Mouse (Mus musculus) spleen, adult 2 months (tissue): ENCODE measurements around the gene Pdk3. TPM values are rescaled to one million over a fixed set of nuclear protein-coding genes. Genes with fewer than 3 reads are reported as not detected.

Source experiments
- DNase-seq, 2 experiments: peaks; one replicate each; pipeline versions ENCODE4 v3.0.0 to v3.0.0-alpha.2; 2012 to 2021; ENCODE audit warnings: low spot score in 2 of 2, low read depth in 1 of 2
- H3K27ac ChIP-seq: fragments of 200-500 bp; 2 replicates; pipeline ENCODE4 v1.5.1; 2012; ENCODE audit warnings: low read length, inconsistent platforms; ENCODE audit not compliant: insufficient read depth
- H3K27me3 ChIP-seq: fragments of 200-500 bp; 2 replicates; pipeline ENCODE4 v1.6.1; 2012; ENCODE audit warnings: mild to moderate bottlenecking, moderate library complexity, low read length, inconsistent platforms; ENCODE audit not compliant: control insufficient read depth, insufficient read depth
- H3K36me3 ChIP-seq: fragments of 200-500 bp; 2 replicates; pipeline ENCODE4 v1.6.1; 2012; ENCODE audit warnings: mild to moderate bottlenecking, low read length, inconsistent platforms; ENCODE audit not compliant: control insufficient read depth, insufficient read depth
- H3K4me1 ChIP-seq: fragments of 200-500 bp; 2 replicates; pipeline ENCODE4 v1.6.1; 2011; ENCODE audit warnings: inconsistent platforms; ENCODE audit not compliant: control insufficient read depth, insufficient read depth, insufficient read length
- H3K4me3 ChIP-seq: fragments of 200-500 bp; 2 replicates; pipeline ENCODE4 v1.5.1; 2011; ENCODE audit warnings: mild to moderate bottlenecking, inconsistent platforms; ENCODE audit not compliant: insufficient read depth, insufficient read length; ENCODE audit errors: extremely low read depth
- CTCF ChIP-seq: fragments of 200-500 bp; IDR thresholded peaks from 2 replicates; pipeline ENCODE4 v1.5.1; 2011; ENCODE audit warnings: mild to moderate bottlenecking, inconsistent platforms; ENCODE audit not compliant: insufficient read depth, insufficient read length, insufficient replicate concordance; ENCODE audit errors: extremely low read depth
- POLR2A ChIP-seq: fragments of 200-500 bp; IDR thresholded peaks from 2 replicates; pipeline ENCODE4 v1.6.1; 2011; ENCODE audit warnings: low read depth, low read length, inconsistent platforms
- WGBS: fragments of 180-500 bp; shearing (Covaris S2); methylation state at CpG from one replicate; pipeline ENCODE4 v1.1.7; 2018; 5-methylcytosine and 5-hydroxymethylcytosine counted together
- polyA plus RNA-seq: library from polyadenylated mRNA; depleted of rRNA; stranded (reverse); fragments of >200 nt; gene quantifications from 2 replicates; pipeline ENCODE4 v1.2.3, GENCODE M21; 2012; rRNA removed

The Pdk3 gene
- 7.3 and 10.4 TPM in 2 replicates for polyA plus RNA-seq

DNA sequence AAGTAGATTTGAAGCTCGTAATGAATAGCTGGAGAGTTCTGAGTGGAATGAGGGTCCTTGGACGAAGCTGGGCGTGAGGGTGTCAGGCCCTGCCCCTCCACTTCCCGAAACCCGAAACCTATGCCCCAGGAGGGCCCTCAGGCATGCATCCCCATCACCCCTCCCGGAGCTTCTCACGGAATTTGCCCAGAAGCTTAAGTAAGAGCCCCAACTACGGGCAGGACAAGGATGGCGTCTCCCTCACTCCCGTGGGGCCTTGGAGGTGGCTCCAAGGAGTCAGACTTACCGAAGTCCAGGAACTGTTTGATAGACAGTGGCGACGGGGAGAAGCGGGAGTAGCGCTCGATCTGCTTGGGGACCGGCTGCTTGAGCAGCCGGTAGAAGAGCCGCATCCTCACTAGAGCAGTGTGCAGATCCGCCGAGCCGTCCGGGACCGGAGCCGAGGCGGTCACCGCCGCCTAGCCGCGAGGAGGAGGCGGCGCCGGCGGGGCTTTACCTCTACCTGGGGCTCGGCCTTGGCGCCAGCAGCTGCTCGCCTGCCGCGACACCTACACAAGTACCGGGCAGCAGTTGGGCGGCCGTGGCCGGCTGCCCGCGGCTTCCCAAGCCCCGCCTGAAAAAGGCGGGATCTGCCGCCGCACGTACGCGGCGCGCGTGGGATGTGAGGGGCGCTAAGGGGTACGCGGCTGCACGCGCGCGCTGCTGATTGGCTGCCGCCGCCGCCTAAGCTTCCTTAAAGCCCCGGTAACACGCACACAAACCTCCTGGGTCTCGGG, at the start of gene Pdk3:
Gene Pdk3 (minus strand): TSS at position 641 of the 776 bp plus-strand sequence.
- Histone ChIP-seq H3K4me1 (no peaks in the 10 kb centered on the region; the same call in 1 of the 2 replicates), H3K27ac (peak within 1 kb of the TSS; percentile 74), H3K36me3 (no peaks in the 10 kb centered on the region), H3K4me3 (peak within 1 kb of the TSS; percentile 67), H3K27me3 (no peaks in the 10 kb centered on the region)
- TF ChIP-seq POLR2A, result no peak
- no peak for TF ChIP-seq CTCF
- 32% methylated on average over 64 of the region's 68 CpGs for WGBS
- peak; percentile 50 to 71 for DNase-seq

DNA sequence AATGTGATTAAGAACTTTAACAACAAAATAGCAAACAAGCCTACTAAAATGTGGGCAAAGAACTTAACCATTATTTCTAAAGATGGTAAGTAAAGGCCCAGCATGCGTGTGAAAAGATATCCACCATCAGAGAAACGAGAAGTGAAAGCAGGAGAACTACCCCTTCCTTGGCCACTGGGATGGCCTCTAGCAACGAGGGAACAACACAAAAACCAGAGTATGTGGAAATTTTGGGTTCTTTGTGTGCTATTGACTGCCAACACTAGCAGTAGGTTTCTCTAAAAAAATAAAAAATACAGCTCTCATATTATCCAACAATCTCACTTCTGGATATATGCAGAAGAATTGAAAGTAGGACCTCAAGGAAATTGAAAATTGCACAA, 45.6 kb upstream of the Pdk3 start:
- no peak overlapping the region for H3K4me3 ChIP-seq
- no peak for TF ChIP-seq CTCF
- no peak for TF ChIP-seq POLR2A
- 51% methylated on average over 3 of the region's 3 CpGs for WGBS
- H3K27ac ChIP-seq, result no peak overlapping the region
- no peak for DNase-seq
- H3K36me3 ChIP-seq, result no peaks in the 10 kb centered on the region
- H3K27me3 ChIP-seq, result no peaks in the 10 kb centered on the region
- no peaks in the 10 kb centered on the region for H3K4me1 ChIP-seq

DNA sequence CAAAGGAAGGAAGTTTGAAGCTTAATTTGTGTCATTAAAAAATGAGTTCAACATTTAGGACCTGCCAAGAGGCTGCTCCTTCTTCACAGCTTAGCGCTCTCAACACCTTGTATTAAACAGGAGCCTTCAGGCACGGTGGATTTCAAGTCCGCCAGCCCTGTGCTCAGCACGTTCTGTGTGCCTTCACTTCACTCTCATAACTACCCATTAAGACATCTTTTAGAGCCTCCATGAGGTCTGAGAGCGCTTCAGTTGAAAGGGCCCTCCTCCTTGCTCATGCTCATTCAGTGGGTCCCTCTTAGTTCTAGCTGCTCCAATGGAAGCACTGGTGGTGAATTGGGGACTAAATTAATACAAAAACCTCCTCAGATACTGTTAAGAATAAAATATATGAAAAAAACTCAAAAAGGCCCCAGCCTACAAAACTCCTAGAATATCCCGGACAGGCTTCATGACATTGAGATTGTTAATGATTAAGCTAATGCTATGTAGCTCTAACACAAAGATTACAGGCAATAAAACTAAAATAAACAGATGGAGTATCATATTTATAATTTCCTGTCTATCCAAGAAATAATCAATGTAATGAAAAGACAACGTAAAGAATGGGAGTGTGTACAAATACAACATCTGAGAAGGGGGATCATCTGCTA, 45.1 kb upstream of the Pdk3 start:
- TF ChIP-seq CTCF, result no peak
- no peak for TF ChIP-seq POLR2A
- Histone ChIP-seq H3K4me3 (no peak overlapping the region), H3K36me3 (no peaks in the 10 kb centered on the region), H3K4me1 (no peaks in the 10 kb centered on the region), H3K27me3 (no peaks in the 10 kb centered on the region), H3K27ac (no peak overlapping the region)
- 92% methylated on average over 7 of the region's 7 CpGs for WGBS
- DNase-seq, result no peak

DNA sequence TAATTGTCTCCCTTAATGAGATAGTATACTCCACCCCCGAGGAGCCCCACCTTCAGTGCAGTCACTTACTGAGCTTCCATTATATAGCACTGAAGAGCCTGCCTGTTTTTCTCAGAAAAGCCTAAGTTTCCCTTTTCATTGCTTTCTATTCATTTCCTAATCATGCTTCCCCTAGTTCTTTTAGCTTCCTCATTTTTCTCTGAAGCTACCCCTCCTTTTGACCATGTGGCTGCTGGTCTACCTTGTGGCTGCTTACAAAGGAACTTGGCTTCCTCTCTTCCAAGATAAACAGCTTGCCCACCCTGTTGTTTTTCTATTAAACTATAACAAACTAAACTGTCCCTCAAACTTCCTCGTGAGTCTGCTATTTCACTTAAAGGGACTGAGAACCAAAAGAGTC, 31.4 kb upstream of the Pdk3 start:
- H3K27me3 ChIP-seq, result no peaks in the 10 kb centered on the region
- WGBS, result 24% methylated on average over 2 of the region's 2 CpGs
- H3K36me3 ChIP-seq, result no peaks in the 10 kb centered on the region
- no peaks in the 10 kb centered on the region for H3K4me1 ChIP-seq
- TF ChIP-seq CTCF (no peak), POLR2A (no peak)
- H3K4me3 ChIP-seq, result no peak overlapping the region
- H3K27ac ChIP-seq, result no peak overlapping the region
- DNase-seq, result no peak

DNA sequence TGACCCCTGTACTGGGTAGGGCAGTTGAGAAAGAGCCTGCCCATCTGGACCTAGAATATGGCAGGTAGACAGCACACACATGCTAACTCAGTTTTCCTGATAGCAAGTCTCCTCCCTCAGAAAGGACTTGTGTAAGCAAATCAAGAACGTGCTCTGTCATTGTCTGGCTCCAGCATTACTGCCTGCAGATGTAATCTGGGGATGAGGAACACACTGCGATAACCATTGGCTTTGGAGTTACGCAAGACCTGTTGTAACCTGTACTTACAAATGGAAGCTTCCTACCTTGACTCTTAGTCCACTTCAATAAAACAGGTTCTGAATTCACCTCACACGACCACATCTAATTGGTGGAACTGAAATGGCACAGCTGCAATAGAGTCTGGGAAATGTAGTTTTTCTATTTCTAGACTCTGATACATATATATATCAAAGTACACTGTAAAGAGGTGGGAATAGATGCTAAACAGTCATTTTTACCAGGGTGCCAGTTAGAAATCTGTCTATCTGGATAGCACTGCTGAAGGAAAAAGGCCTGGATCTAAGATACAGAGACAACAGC, 30.6 kb upstream of the Pdk3 start:
- DNase-seq, result no peak
- Histone ChIP-seq H3K4me1 (no peaks in the 10 kb centered on the region), H3K4me3 (no peak overlapping the region), H3K27ac (no peak overlapping the region), H3K36me3 (no peaks in the 10 kb centered on the region), H3K27me3 (no peaks in the 10 kb centered on the region)
- no peak for TF ChIP-seq POLR2A
- TF ChIP-seq CTCF, result no peak
- WGBS, result 59% methylated on average over 4 of the region's 4 CpGs

DNA sequence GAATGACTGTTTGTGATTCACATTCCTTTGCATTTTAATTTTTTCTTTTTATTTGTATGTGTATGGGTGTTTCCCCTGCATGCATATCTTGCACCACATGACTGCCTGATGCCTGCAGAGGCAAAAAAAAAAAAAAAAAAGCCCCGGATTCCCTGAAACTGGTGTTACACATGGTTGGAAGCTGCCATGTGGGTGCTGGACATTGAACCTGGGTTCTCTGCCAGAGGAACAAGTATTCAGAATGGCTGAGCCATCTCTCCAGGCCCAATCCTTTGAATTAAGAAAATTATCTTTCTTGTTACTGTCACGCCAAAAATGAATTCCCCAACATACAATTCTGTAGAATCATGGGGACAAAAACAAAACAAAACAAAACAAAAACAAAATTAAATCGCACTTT, 25.8 kb upstream of the Pdk3 start:
- H3K4me1 ChIP-seq, result no peaks in the 10 kb centered on the region
- WGBS, result 81% methylated on average over 3 of the region's 3 CpGs
- DNase-seq, result no peak

DNA sequence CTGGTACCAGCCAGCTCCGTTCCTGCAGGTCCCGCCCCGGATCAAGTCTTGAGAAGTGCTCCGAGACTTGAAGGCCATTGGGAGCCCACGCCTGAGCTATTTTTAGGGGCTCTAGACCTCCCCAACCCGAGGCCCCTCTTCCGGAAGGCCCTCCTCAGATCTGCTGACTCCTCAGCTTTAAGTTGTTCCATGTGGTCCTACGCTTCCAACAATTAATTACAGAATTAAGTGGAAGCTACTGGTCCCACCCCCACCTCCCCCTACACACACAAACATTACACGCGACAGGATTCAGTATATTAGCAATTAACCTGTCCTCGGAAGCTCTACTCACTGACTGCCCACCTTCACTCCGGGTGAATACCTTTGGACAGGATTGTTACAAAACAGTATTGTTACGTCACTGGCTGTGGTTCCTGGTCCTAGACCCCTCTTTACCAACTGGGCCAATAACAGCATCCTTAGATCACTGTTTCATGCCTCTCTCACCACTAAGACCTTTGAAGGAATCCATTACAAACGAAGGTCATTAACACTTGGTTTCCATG, 410 bp upstream of the Pdk3 start:
- TF ChIP-seq POLR2A, result no peak
- TF ChIP-seq CTCF, result no peak
- Histone ChIP-seq H3K36me3 (no peaks in the 10 kb centered on the region), H3K4me3 (peak overlapping the region; percentile 67), H3K27me3 (no peaks in the 10 kb centered on the region), H3K27ac (peak overlapping the region; percentile 74; the same call in 1 of the 2 replicates), H3K4me1 (no peaks in the 10 kb centered on the region; the same call in 1 of the 2 replicates)
- no peak for DNase-seq
- 45% methylated on average over 14 of the region's 14 CpGs for WGBS

More for the DNA sequence above, 25.8 kb upstream of the Pdk3 start:
- Histone ChIP-seq H3K27me3 (no peaks in the 10 kb centered on the region), H3K27ac (no peak overlapping the region), H3K36me3 (no peaks in the 10 kb centered on the region), H3K4me3 (no peak overlapping the region)
- TF ChIP-seq POLR2A (no peak), CTCF (no peak)
